Mouse (Mus musculus): Measurements from ENCODE around the gene Cts8. TPM values are rescaled to one million over a fixed set of nuclear protein-coding genes. Genes with fewer than 3 reads are reported as not detected.

Gene Cts8
- total RNA-seq (2023), result not detected

GRCm38 (mm10) chr13:61255258-61255657 is at the start of gene Cts8:
Gene Cts8 (minus strand): TSS chr13:61255358.

DNA sequence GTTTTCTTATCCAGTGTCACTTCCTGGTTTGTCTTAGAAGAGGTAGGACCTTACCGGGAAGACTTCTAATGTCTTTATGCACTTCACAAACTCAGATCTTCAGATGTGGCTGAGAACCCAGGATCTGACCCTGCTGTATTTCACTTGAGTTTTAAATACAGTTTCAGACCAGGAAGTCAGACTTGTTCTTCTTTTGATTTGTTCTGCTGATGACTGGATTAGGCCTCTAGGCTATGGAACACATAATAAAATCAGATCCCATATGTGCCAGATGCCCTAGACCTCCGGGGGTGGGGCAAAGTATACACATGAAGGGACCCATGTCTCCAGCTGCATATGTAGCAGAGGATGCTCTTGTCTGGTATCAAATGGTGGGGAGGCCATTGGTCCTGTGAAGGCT is 33.6 kb upstream of the Cts8 start, which contains the start of gene Gm49398:
Gm49398 (minus strand) TSS at position 101 of the 400 bp plus-strand sequence.

GRCm38 (mm10) chr13:61203310-61203709 is 51.8 kb downstream of the Cts8 start, which contains the start of gene Cts6:
Gene Cts6 (minus strand): TSS chr13:61203410.

Other genes starting within 250 kb of the Cts8 start
- not detected for gene Ctsj, start 249.4 kb downstream of the Cts8 start, total RNA-seq (2023)
- not detected for gene Ctsq, start 214.7 kb downstream of the Cts8 start, total RNA-seq (2023)
- not detected for gene Ctsr, start 91.1 kb downstream of the Cts8 start, total RNA-seq (2023)
- not detected for gene Cts6, start 51.9 kb downstream of the Cts8 start, total RNA-seq (2023)
- not detected for gene Gm49398, start 33.5 kb upstream of the Cts8 start, total RNA-seq (2023)
- not detected for gene Cts7, start 102.8 kb upstream of the Cts8 start, total RNA-seq (2023)

Measured in CD4-positive naive resting alpha-beta T cell, adult 57 days (primary cell).